Mouse (Mus musculus) cerebellum, adult 2 months (tissue): ENCODE measurements at regions not wholly inside any gene's neighbourhood (a gene's known extent, or its start where the extent isn't known, plus 50 kb on each side); places are given as distances from the start of the nearest gene placed in this dataset.

ENCODE experiments used
- CTCF ChIP-seq: fragments of 200-500 bp; IDR thresholded peaks from 2 replicates; pipeline ENCODE4 v1.5.1; 2011; ENCODE audit warnings: low read depth, mild to moderate bottlenecking, control low read depth, low read length, moderate library complexity, borderline replicate concordance; ENCODE audit not compliant: insufficient read depth
- POLR2A ChIP-seq: fragments of 200-500 bp; IDR thresholded peaks from 2 replicates; pipeline ENCODE4 v1.6.1; 2011; ENCODE audit warnings: low read length, control low read depth, borderline replicate concordance; ENCODE audit not compliant: insufficient read depth

DNA sequence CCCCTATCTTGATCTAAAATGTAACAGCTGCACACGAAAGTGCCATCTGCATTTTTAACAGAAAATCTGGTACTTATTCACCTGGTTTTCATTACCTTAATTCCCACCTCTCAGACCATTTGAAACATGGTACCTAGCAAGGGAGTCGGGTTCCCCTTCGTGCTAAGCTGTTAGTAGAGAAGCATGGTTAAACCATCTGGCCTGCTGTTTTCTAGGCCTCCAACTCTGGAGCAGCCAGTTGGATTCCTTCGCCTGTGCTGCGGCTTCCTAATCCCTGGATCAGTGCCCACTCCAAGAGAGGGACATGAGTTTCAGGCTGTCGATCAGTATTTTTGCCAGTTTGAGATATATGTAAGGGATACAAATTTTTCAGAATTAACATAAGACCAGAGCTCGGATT, 110.4 kb upstream of the Tdrd3 start:
- TF ChIP-seq CTCF = no peak
- no peak for TF ChIP-seq POLR2A
